Mouse (Mus musculus): ENCODE data around the gene Lrrc27. TPM values are rescaled to one million over a fixed set of nuclear protein-coding genes. Genes with fewer than 3 reads are reported as not detected.

The Lrrc27 gene
- polyA plus RNA-seq, 1 experiment from 2014 or later: 2.5 TPM

GRCm38 (mm10) chr7:139190616-139191015 is 22.2 kb upstream of the Lrrc27 start:
- H3K9me3 ChIP-seq (ENCODE audit: control insufficient read depth): no peaks in the 10 kb centered on the region
- H3K36me3 ChIP-seq (ENCODE audit: control insufficient read depth, insufficient read depth): no peaks in the 10 kb centered on the region
- H3K27ac ChIP-seq (ENCODE audit: low read depth, low read length): no peak overlapping the region
- TF ChIP-seq CTCF (IDR thresholded peaks at IDR 0.05; ENCODE audit: low read depth): no peak
- H3K4me2 ChIP-seq (replicated peaks; ENCODE audit: low read depth): no peak overlapping the region
- peaks cover 31% of the 10 kb centered on the region for H3K27me3 ChIP-seq (replicated peaks; ENCODE audit: control insufficient read depth, insufficient read depth, low read length)
- no peak overlapping the region for H3K4me3 ChIP-seq (ENCODE audit: low read depth, low read length)
- 0 out of 2 replicates have a peak, but pooled peaks cover 3% of the 10 kb centered on the region for H3K4me1 ChIP-seq (replicated peaks; ENCODE audit: control insufficient read depth, insufficient read depth, low read length)
- H3K9ac ChIP-seq (ENCODE audit: low read depth, low read length): no peak overlapping the region
- no peak for ATAC-seq
- WGBS: 80% methylated on average over 4 of the region's 4 CpGs

DNA sequence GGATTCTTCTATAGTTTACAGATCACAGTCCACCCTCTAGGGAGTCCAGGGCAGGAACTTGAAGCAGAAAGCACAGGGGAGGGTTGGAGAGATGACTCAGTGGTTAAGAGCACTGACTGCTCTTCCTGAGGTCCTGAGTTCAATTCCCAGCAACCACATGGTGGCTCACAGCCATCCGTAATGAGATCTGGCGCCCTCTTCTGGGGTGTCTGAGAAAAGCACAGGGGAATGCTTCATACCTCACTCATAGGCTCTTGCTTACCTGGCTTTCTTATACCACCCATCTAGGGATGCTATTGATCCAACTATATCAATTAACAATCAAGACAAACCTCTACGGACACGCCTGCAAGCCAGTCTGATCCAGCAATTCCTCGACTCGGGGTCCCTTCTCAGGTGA is 21.2 kb upstream of the Lrrc27 start:
- H3K4me2 ChIP-seq (replicated peaks; ENCODE audit: low read depth): no peak overlapping the region
- H3K9me3 ChIP-seq (ENCODE audit: control insufficient read depth): no peaks in the 10 kb centered on the region
- no peak for ATAC-seq
- H3K9ac ChIP-seq (ENCODE audit: low read depth, low read length): no peak overlapping the region
- H3K27me3 ChIP-seq (replicated peaks; ENCODE audit: control insufficient read depth, insufficient read depth, low read length): peaks cover 24% of the 10 kb centered on the region
- H3K27ac ChIP-seq (ENCODE audit: low read depth, low read length): no peak overlapping the region
- WGBS: 69% methylated on average over 6 of the region's 6 CpGs
- peak; percentile 48 for TF ChIP-seq CTCF (IDR thresholded peaks at IDR 0.05; ENCODE audit: low read depth)
- no peak overlapping the region for H3K4me3 ChIP-seq (ENCODE audit: low read depth, low read length)
- H3K36me3 ChIP-seq (ENCODE audit: control insufficient read depth, insufficient read depth): no peaks in the 10 kb centered on the region
- 0 out of 2 replicates have a peak, but pooled peaks cover 3% of the 10 kb centered on the region for H3K4me1 ChIP-seq (replicated peaks; ENCODE audit: control insufficient read depth, insufficient read depth, low read length)

DNA sequence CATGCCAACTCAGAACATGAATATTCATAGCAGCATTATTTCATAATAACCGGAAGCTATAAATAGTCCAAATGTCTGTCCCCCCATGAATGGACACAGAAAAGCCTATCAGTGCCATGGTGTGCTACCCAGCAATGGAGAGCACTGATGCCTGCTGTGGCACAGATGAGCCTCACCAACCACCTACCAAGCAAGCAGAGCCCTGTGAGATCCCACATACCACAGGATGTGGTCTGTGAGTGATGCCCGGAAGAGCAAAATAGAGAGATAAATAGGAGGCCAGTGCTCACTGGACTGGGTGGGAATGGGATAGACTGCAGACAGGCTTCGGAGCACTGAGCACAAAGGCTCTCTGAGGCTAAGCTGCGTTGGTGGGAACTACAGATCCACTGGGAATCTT is 15.8 kb upstream of the Lrrc27 start:
- no peak for ATAC-seq
- no peak for TF ChIP-seq CTCF (IDR thresholded peaks at IDR 0.05; ENCODE audit: low read depth)
- Histone ChIP-seq H3K4me3 (ENCODE audit: low read depth, low read length) (no peak overlapping the region), H3K4me1 (replicated peaks; ENCODE audit: control insufficient read depth, insufficient read depth, low read length) (no peaks in the 10 kb centered on the region), H3K27me3 (replicated peaks; ENCODE audit: control insufficient read depth, insufficient read depth, low read length) (peaks cover 4% of the 10 kb centered on the region; the same call in 1 of the 2 replicates), H3K9ac (ENCODE audit: low read depth, low read length) (no peak overlapping the region), H3K36me3 (ENCODE audit: control insufficient read depth, insufficient read depth) (no peaks in the 10 kb centered on the region), H3K4me2 (replicated peaks; ENCODE audit: low read depth) (no peak overlapping the region), H3K27ac (ENCODE audit: low read depth, low read length) (no peak overlapping the region), H3K9me3 (ENCODE audit: control insufficient read depth) (no peaks in the 10 kb centered on the region)
- 84% methylated on average over 4 of the region's 4 CpGs for WGBS

DNA sequence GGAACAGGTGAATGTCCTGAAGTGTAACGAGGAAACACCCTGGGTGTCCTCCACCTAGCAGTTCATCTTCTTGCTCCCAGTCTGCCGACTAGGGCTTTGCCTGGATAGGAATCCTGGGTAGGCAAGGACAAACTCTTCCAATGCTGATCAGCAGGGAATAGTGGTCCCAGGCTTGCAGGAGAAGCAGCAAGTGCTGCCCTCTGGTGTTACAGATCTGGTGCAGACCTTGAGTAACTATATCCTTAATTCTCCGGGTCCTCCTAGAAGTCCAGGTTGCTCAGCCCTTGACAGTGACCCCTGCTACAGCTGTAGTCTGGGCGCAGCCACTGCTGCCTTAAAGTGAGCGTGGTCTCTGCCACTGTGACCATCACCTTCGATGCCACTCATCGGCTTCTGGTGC is 12.7 kb upstream of the Lrrc27 start:
- Histone ChIP-seq H3K27me3 (replicated peaks; ENCODE audit: control insufficient read depth, insufficient read depth, low read length) (peaks cover 4% of the 10 kb centered on the region; the same call in 1 of the 2 replicates), H3K36me3 (ENCODE audit: control insufficient read depth, insufficient read depth) (no peaks in the 10 kb centered on the region), H3K27ac (ENCODE audit: low read depth, low read length) (no peak overlapping the region), H3K4me2 (replicated peaks; ENCODE audit: low read depth) (no peak overlapping the region), H3K4me1 (replicated peaks; ENCODE audit: control insufficient read depth, insufficient read depth, low read length) (no peaks in the 10 kb centered on the region), H3K9ac (ENCODE audit: low read depth, low read length) (no peak overlapping the region), H3K9me3 (ENCODE audit: control insufficient read depth) (no peaks in the 10 kb centered on the region), H3K4me3 (ENCODE audit: low read depth, low read length) (no peak overlapping the region)
- WGBS: 28% methylated on average over 7 of the region's 7 CpGs
- no peak for ATAC-seq
- peak; percentile 86 for TF ChIP-seq CTCF (IDR thresholded peaks at IDR 0.05; ENCODE audit: low read depth)

DNA sequence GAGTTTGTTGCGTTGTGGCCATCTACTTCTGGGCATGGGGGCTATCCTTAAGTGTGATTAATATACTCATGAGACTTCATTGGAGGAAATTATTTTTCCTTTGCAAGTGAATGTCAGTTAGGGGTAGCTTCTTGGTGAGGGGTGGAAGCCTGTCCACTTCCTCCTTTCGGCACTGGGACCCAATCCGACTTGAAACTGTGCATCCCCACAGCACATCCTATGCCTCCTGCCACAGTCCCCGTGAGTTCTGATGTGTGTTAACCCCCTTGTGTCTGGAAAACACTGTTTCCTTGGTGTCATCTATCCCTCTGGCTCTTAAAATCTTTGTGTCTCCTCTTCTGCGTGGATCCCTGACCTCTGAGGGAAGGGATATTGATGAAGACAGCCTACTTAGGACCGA is 11.6 kb upstream of the Lrrc27 start:
- Histone ChIP-seq H3K36me3 (ENCODE audit: control insufficient read depth, insufficient read depth) (no peaks in the 10 kb centered on the region), H3K27ac (ENCODE audit: low read depth, low read length) (no peak overlapping the region), H3K9ac (ENCODE audit: low read depth, low read length) (no peak overlapping the region), H3K4me2 (replicated peaks; ENCODE audit: low read depth) (no peak overlapping the region), H3K4me1 (replicated peaks; ENCODE audit: control insufficient read depth, insufficient read depth, low read length) (no peaks in the 10 kb centered on the region), H3K27me3 (replicated peaks; ENCODE audit: control insufficient read depth, insufficient read depth, low read length) (peaks cover 4% of the 10 kb centered on the region; the same call in 1 of the 2 replicates), H3K4me3 (ENCODE audit: low read depth, low read length) (no peak overlapping the region), H3K9me3 (ENCODE audit: control insufficient read depth) (no peaks in the 10 kb centered on the region)
- ATAC-seq: no peak
- TF ChIP-seq CTCF (IDR thresholded peaks at IDR 0.05; ENCODE audit: low read depth): no peak
- WGBS: 47% methylated on average over 6 of the region's 6 CpGs

DNA sequence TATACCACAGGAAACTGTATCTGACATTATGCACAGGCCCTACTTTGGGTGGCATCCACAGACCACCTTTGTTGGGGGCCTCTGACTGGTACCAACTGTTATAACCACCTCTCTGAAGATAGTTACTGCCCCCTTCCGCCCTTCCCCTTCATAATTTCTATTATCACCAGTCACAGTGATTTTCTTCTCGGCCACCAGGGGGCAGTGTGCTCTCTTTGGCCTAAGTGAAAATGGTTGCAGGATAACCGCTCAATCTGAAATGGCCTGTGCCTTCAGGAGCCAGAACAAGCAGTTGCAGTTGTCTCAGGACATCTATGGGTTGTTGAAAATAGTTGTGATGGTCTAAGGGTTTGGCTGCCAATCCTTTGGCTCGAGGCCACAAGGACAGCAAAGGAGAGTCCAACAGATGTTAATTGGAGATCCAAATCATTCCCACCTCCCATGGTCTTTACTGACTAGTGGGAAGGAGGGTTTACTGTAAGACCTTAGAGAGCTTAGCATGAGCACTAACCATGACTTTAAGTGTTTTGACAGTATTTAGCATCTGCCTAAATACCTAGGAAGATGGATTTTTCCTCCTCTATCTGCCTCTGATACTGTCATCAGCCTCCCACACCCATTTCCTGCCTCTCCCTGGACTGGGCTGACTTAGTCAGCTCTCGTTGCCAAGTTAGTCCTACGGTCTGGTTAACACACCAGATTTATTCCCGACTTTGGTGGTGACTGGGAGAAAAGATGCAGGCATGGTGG is 4.6 kb upstream of the Lrrc27 start:
- H3K4me1 ChIP-seq (replicated peaks; ENCODE audit: control insufficient read depth, insufficient read depth, low read length): no peaks in the 10 kb centered on the region
- WGBS: 20% methylated on average over 7 of the region's 7 CpGs
- no peaks in the 10 kb centered on the region for H3K9me3 ChIP-seq (ENCODE audit: control insufficient read depth)
- H3K27me3 ChIP-seq (replicated peaks; ENCODE audit: control insufficient read depth, insufficient read depth, low read length): no peaks in the 10 kb centered on the region; the same call in 1 of the 2 replicates
- H3K4me3 ChIP-seq (ENCODE audit: low read depth, low read length): no peak overlapping the region
- no peak overlapping the region for H3K4me2 ChIP-seq (replicated peaks; ENCODE audit: low read depth)
- H3K9ac ChIP-seq (ENCODE audit: low read depth, low read length): no peak overlapping the region
- no peaks in the 10 kb centered on the region for H3K36me3 ChIP-seq (ENCODE audit: control insufficient read depth, insufficient read depth)
- peak; percentile 96 for TF ChIP-seq CTCF (IDR thresholded peaks at IDR 0.05; ENCODE audit: low read depth)
- ATAC-seq: no peak
- no peak overlapping the region for H3K27ac ChIP-seq (ENCODE audit: low read depth, low read length)

Measured in intestine, postnatal 0 days (tissue).